Mouse (Mus musculus): ENCODE measurements at regions not wholly inside any gene's neighbourhood (a gene's known extent, or its start where the extent isn't known, plus 50 kb on each side); places are given as distances from the start of the nearest gene placed in this dataset.

DNA sequence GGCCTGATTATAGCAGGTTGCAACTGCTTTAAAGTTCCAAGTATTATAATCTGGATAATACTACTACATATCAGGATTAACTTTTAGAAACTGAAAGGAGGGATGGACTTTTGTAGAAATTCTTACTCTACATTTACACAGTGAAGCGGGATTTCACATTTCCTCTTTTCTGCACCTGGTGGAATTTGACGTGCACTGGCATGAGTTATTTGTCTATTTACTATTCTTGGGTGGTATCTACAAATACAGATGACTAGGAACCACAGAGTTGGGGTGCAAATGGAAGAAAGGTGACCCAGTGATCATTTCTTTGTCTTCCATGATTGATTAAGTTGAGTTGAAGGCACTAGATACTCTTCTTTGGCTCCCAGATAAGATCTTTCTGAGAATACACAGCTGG, 423.0 kb upstream of the Marcks start:
- no peak for TF ChIP-seq CTCF (IDR thresholded peaks at IDR 0.05; ENCODE audit: low read depth, low read length)
- TF ChIP-seq POLR2AphosphoS5 (IDR thresholded peaks at IDR 0.05; ENCODE audit: insufficient replicate concordance, low read depth, low read length): no peak
- no peak for TF ChIP-seq GATA1 (IDR thresholded peaks at IDR 0.05; ENCODE audit: borderline replicate concordance, low read length)

Measured in G1E (cell line).